Mouse (Mus musculus): ENCODE results near the gene Zfp819. TPM values are rescaled to one million over a fixed set of nuclear protein-coding genes. Genes with fewer than 3 reads are reported as not detected.

Gene Zfp819
- polyA plus RNA-seq (2014; fragmentation: Nextera tagmentation; extraction: Ambion mirVana): 0.92 and 1.0 TPM in 2 replicates

DNA sequence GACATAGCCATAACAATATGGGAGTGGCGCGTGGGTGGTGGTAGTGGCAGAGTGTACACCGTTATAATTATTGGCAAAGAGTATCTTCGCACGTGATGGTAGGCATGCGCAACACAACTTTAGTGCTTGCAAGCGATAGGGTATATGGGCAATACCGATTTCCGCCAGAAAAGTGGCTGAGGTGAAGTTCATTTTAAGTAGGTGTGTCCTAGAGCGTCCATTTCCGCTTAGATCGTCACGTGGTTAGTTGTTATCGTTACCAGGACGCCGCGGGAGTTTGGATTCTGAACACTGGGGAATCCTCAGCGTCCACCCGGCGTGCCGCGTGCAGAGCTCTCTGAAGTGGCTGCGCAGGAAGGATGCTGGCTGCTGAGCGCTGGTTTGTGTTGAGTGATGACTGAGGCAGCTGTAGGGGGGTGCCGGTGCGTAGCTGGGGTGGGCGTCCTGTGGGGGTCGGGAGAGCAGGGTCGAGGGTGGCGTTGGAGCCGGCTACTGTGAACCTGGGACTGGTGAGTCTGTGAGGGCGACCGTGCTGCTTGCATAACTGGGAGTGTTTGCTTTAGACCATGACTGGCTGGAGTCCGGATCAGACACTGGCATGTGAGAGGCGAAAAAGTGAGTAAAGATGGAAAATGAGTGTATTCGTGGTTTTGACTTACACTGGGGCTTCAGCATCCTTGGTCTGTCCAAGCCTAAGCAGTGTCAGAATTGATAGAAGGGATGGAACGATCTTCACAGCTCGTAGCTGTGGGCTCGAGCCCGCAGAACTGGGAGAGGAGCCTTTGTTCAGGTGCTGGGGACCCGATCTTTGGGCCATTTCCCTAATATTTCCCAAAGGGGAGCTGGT, at the start of gene Zfp819:
Gene Zfp819, plus strand, starts transcription at position 274 of the 847 bp plus-strand sequence.
- peaks cover 8% of the 10 kb centered on the region; the same call in 1 of the 2 replicates for H3K4me1 ChIP-seq (replicated peaks; ENCODE audit: control insufficient read depth, insufficient read depth, low read length)
- DNase-seq (ENCODE audit: low spot score): peak; percentile 80
- H3K4me3 ChIP-seq (ENCODE audit: low read depth, low read length): peak within 1 kb of the TSS; percentile 41
- peak within 1 kb of the TSS; percentile 79 for H3K4me2 ChIP-seq (ENCODE audit: low read depth, low read length, severe bottlenecking)
- WGBS: 16% methylated on average over 41 of the region's 41 CpGs
- ATAC-seq (replicated peaks; ENCODE audit: low FRiP score): peak; percentile 85
- no peak within 1 kb of the TSS for H3K27ac ChIP-seq (ENCODE audit: low read depth, low read length)
- peak within 1 kb of the TSS; percentile 64 for H3K9ac ChIP-seq (ENCODE audit: low read length)
- no peaks in the 10 kb centered on the region for H3K9me3 ChIP-seq (ENCODE audit: control insufficient read depth, low read length)
- H3K36me3 ChIP-seq (ENCODE audit: control insufficient read depth, insufficient read depth, low read length): no peaks in the 10 kb centered on the region
- H3K27me3 ChIP-seq (ENCODE audit: control insufficient read depth, insufficient read depth, low read length): no peaks in the 10 kb centered on the region

DNA sequence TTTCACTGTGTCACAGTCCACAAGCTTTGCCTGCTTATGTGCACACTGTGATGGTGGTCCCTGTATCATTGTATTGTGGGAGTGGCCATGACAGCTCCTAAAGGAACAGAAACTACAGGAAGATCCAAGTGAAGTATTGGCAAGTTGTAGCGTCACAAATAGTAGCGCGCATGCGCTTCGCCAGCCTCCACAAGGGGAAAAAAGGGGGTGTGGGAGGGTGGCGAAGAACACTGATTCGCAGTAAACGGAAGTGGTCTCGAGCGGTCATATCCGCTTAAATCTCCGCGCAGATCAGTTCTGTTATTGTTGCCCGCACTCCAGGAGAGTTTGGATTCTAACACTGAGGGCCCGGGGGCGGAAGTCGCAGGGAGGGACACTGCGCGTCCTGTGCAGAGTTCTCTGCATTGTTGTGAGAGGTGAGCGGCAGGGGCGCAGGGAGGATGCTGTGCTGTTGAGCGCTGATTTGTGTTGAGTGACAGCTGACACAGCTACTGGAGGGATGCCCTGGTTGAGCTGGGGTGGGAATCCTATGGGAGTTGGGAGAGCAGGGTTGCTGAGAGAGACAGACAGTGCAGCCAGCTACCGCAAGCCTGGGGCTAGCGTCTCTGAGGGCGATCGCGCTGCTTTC, 44.8 kb upstream of the Zfp819 start, which contains the start of gene Zfp658:
Gene Zfp658, plus strand, starts transcription at position 251 of the 628 bp plus-strand sequence.
- ATAC-seq (replicated peaks; ENCODE audit: low FRiP score) (peak; percentile 90), DNase-seq (ENCODE audit: low spot score) (peak; percentile 91)
- Histone ChIP-seq H3K27ac (ENCODE audit: low read depth, low read length) (peak within 1 kb of the TSS; percentile 81), H3K27me3 (ENCODE audit: control insufficient read depth, insufficient read depth, low read length) (no peaks in the 10 kb centered on the region), H3K4me2 (ENCODE audit: low read depth, low read length, severe bottlenecking) (peak within 1 kb of the TSS; percentile 56), H3K9me3 (ENCODE audit: control insufficient read depth, low read length) (no peaks in the 10 kb centered on the region), H3K4me3 (ENCODE audit: low read depth, low read length) (peak within 1 kb of the TSS; percentile 69), H3K4me1 (replicated peaks; ENCODE audit: control insufficient read depth, insufficient read depth, low read length) (peaks cover 5% of the 10 kb centered on the region), H3K36me3 (ENCODE audit: control insufficient read depth, insufficient read depth, low read length) (no peaks in the 10 kb centered on the region; the same call in 1 of the 2 replicates), H3K9ac (ENCODE audit: low read length) (peak within 1 kb of the TSS; percentile 79)
- under 1% methylated on average over 27 of the region's 27 CpGs for WGBS

DNA sequence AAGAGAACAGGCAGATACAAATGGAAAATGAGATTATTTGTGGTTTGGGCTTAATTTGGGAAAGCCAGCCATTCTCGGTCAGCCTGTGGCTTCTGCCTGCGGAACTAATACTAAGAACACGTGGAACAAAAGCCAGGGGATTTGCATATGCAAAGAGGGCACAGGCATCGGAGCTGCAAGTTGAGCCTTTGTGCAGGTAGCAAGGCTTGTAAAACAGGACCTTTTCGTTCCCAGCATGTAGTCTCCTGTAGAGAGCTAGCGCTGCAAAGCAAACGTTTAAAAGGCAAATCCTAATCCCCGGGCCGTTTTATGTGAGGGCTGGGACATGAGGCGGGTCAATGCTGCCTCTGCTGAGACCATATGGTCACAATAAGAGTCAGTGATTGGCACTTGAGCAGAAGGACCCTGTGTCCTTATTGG, 44.3 kb upstream of the Zfp819 start:
- H3K36me3 ChIP-seq (ENCODE audit: control insufficient read depth, insufficient read depth, low read length): no peaks in the 10 kb centered on the region; the same call in 1 of the 2 replicates
- 0% methylated on average over 10 of the region's 10 CpGs for WGBS
- no peaks in the 10 kb centered on the region for H3K27me3 ChIP-seq (ENCODE audit: control insufficient read depth, insufficient read depth, low read length)
- H3K27ac ChIP-seq (ENCODE audit: low read depth, low read length): peak overlapping the region; percentile 81
- no peaks in the 10 kb centered on the region for H3K9me3 ChIP-seq (ENCODE audit: control insufficient read depth, low read length)
- peak overlapping the region; percentile 56 for H3K4me2 ChIP-seq (ENCODE audit: low read depth, low read length, severe bottlenecking)
- peak overlapping the region; percentile 69 for H3K4me3 ChIP-seq (ENCODE audit: low read depth, low read length)
- ATAC-seq (replicated peaks; ENCODE audit: low FRiP score): peak; percentile 19; the same call in 1 of the 2 replicates
- DNase-seq (ENCODE audit: low spot score): peak; percentile 54
- peaks cover 5% of the 10 kb centered on the region for H3K4me1 ChIP-seq (replicated peaks; ENCODE audit: control insufficient read depth, insufficient read depth, low read length)
- H3K9ac ChIP-seq (ENCODE audit: low read length): peak overlapping the region; percentile 79

- no peak for DNase-seq (ENCODE audit: low spot score)
- Histone ChIP-seq H3K4me1 (replicated peaks; ENCODE audit: control insufficient read depth, insufficient read depth, low read length) (peaks cover 5% of the 10 kb centered on the region), H3K9me3 (ENCODE audit: control insufficient read depth, low read length) (no peaks in the 10 kb centered on the region), H3K4me2 (ENCODE audit: low read depth, low read length, severe bottlenecking) (peak overlapping the region; percentile 56), H3K27ac (ENCODE audit: low read depth, low read length) (no peak overlapping the region), H3K27me3 (ENCODE audit: control insufficient read depth, insufficient read depth, low read length) (no peaks in the 10 kb centered on the region), H3K9ac (ENCODE audit: low read length) (peak overlapping the region; percentile 79), H3K4me3 (ENCODE audit: low read depth, low read length) (peak overlapping the region; percentile 69), H3K36me3 (ENCODE audit: control insufficient read depth, insufficient read depth, low read length) (peaks cover 4% of the 10 kb centered on the region; the same call in 1 of the 2 replicates)
- 57% methylated on average over 6 of the region's 6 CpGs for whole genome bisulfite sequencing
- ATAC-seq (replicated peaks; ENCODE audit: low FRiP score): no peak
Observed at GRCm38 (mm10) chr7:43563300-43563699, 43.7 kb upstream of the Zfp819 start.

- ATAC-seq (replicated peaks; ENCODE audit: low FRiP score): no peak
- Histone ChIP-seq H3K4me3 (ENCODE audit: low read depth, low read length) (no peak overlapping the region), H3K4me2 (ENCODE audit: low read depth, low read length, severe bottlenecking) (no peak overlapping the region), H3K4me1 (replicated peaks; ENCODE audit: control insufficient read depth, insufficient read depth, low read length) (no peaks in the 10 kb centered on the region), H3K27ac (ENCODE audit: low read depth, low read length) (no peak overlapping the region), H3K36me3 (ENCODE audit: control insufficient read depth, insufficient read depth, low read length) (peaks cover 12% of the 10 kb centered on the region), H3K9ac (ENCODE audit: low read length) (no peak overlapping the region), H3K27me3 (ENCODE audit: control insufficient read depth, insufficient read depth, low read length) (no peaks in the 10 kb centered on the region), H3K9me3 (ENCODE audit: control insufficient read depth, low read length) (no peaks in the 10 kb centered on the region)
- 94% methylated on average over 2 of the region's 2 CpGs for WGBS
- DNase-seq (ENCODE audit: low spot score): no peak
Observed at GRCm38 (mm10) chr7:43571216-43571615, 35.8 kb upstream of the Zfp819 start.

DNA sequence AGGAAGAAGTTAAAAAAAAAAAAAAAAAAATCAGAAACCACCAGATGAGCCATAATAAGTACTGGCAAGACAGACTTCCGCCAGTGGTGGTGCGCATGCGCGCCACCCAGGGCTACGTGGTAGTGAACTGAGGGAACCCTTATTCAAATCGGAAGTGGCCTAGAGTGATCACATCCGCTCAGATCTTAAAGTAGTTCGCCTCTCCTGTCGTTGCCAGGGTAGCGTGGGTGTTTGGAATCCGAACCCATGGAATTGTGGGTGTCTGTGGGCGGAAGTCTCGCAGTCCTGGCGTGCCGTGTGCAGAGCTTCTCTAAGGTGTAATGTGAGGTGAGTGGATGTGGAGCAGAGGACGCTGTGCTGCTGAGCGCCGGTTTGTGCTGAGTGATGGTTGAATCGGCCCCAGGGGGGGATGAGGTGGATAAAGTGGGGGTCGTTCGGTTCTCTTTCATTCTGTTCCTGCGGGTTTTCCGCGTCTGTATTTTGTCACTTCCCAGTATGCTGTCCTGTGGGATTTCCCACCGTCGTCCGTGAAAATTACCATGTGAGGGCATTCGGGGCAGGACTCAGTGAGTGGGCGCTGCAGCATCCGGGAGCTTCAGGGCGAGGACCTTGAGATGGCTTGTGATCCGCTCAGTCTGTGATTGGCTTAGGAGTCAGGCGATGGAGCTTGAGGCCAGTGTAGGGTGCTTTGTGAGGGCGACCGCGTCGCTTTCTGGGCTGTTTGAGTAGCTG, 27.4 kb upstream of the Zfp819 start, which contains the start of gene Zfp719:
Gene Zfp719, plus strand, starts transcription at position 171 of the 732 bp plus-strand sequence.
- Histone ChIP-seq H3K27ac (ENCODE audit: low read depth, low read length) (peak within 1 kb of the TSS; percentile 58; the same call in 1 of the 2 replicates), H3K36me3 (ENCODE audit: control insufficient read depth, insufficient read depth, low read length) (peaks cover 1% of the 10 kb centered on the region; the same call in 1 of the 2 replicates), H3K4me2 (ENCODE audit: low read depth, low read length, severe bottlenecking) (peak within 1 kb of the TSS; percentile 66), H3K9me3 (ENCODE audit: control insufficient read depth, low read length) (no peaks in the 10 kb centered on the region), H3K4me1 (replicated peaks; ENCODE audit: control insufficient read depth, insufficient read depth, low read length) (peaks cover 3% of the 10 kb centered on the region; the same call in 1 of the 2 replicates), H3K4me3 (ENCODE audit: low read depth, low read length) (peak within 1 kb of the TSS; percentile 65), H3K27me3 (ENCODE audit: control insufficient read depth, insufficient read depth, low read length) (no peaks in the 10 kb centered on the region), H3K9ac (ENCODE audit: low read length) (peak within 1 kb of the TSS; percentile 70)
- ATAC-seq (replicated peaks; ENCODE audit: low FRiP score): peak; percentile 95
- WGBS: under 1% methylated on average over 37 of the region's 37 CpGs
- peak; percentile 93 for DNase-seq (ENCODE audit: low spot score)

DNA sequence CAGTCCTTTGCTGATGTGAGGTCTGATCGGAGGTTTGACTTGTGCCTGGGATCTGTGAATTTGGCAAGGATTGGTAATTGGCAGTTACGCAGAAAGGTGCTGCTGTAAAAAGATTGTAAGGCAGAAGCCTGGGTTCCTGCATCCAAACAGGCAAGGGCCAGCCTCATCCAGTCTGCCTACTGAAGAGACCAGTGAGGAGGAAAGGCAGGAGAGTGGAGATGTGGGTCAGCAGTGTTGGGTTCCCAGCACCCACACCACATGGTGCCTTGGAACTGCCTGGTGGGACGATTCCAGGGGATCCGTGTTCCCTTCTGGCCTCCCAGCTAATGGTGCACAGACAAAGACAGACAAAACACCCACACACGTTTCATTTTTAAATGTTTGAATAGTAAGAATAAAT, 26.4 kb upstream of the Zfp819 start:
- H3K9me3 ChIP-seq (ENCODE audit: control insufficient read depth, low read length): no peaks in the 10 kb centered on the region
- H3K9ac ChIP-seq (ENCODE audit: low read length): peak overlapping the region; percentile 70
- H3K4me2 ChIP-seq (ENCODE audit: low read depth, low read length, severe bottlenecking): peak overlapping the region; percentile 66
- no peaks in the 10 kb centered on the region; the same call in 1 of the 2 replicates for H3K36me3 ChIP-seq (ENCODE audit: control insufficient read depth, insufficient read depth, low read length)
- DNase-seq (ENCODE audit: low spot score) (no peak), ATAC-seq (replicated peaks; ENCODE audit: low FRiP score) (no peak)
- H3K27me3 ChIP-seq (ENCODE audit: control insufficient read depth, insufficient read depth, low read length): no peaks in the 10 kb centered on the region
- H3K4me1 ChIP-seq (replicated peaks; ENCODE audit: control insufficient read depth, insufficient read depth, low read length): peaks cover 3% of the 10 kb centered on the region; the same call in 1 of the 2 replicates
- H3K27ac ChIP-seq (ENCODE audit: low read depth, low read length): no peak overlapping the region
- peak overlapping the region; percentile 65 for H3K4me3 ChIP-seq (ENCODE audit: low read depth, low read length)
- WGBS: 66% methylated on average over 5 of the region's 5 CpGs

DNA sequence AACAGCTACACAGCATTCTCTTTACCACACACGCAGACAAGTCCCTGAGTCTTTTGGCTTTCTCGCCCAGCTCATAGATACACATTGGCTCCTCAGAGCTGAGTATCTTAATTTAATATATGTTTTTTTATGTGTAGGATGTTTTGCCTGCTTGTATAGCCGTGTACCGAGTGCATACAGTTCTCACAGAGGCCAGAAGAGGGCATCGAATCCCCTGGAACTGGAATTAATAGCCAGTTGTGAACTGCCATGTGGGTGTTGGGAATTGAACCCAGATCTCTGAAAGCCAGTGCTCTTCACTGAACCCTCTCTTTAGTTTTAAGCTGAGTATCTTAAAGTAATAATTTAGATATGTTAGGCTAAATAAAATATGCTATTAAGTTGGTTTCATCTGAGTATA, 22.2 kb upstream of the Zfp819 start:
- Histone ChIP-seq H3K27ac (ENCODE audit: low read depth, low read length) (no peak overlapping the region), H3K4me1 (replicated peaks; ENCODE audit: control insufficient read depth, insufficient read depth, low read length) (peaks cover 3% of the 10 kb centered on the region; the same call in 1 of the 2 replicates), H3K9ac (ENCODE audit: low read length) (no peak overlapping the region), H3K9me3 (ENCODE audit: control insufficient read depth, low read length) (no peaks in the 10 kb centered on the region), H3K27me3 (ENCODE audit: control insufficient read depth, insufficient read depth, low read length) (no peaks in the 10 kb centered on the region), H3K4me2 (ENCODE audit: low read depth, low read length, severe bottlenecking) (no peak overlapping the region), H3K36me3 (ENCODE audit: control insufficient read depth, insufficient read depth, low read length) (peaks cover 9% of the 10 kb centered on the region; the same call in 1 of the 2 replicates), H3K4me3 (ENCODE audit: low read depth, low read length) (no peak overlapping the region)
- ATAC-seq (replicated peaks; ENCODE audit: low FRiP score) (no peak), DNase-seq (ENCODE audit: low spot score) (no peak)
- 89% methylated on average over 5 of the region's 5 CpGs for WGBS
